Mouse (Mus musculus) megakaryocyte, embryonic 14.5 days (primary cell): ENCODE measurements around the gene Pdlim5. TPM values are rescaled to one million over a fixed set of nuclear protein-coding genes. Genes with fewer than 3 reads are reported as not detected.

Source experiments
- H3K27me3 ChIP-seq: replicated peaks from 2 replicates; pipeline ENCODE3; 2012; ENCODE audit warnings: inconsistent platforms
- H3K36me3 ChIP-seq: replicated peaks from 2 replicates; pipeline ENCODE3; 2012; ENCODE audit warnings: low read length, inconsistent platforms, mixed read lengths
- H3K4me1 ChIP-seq: 2 replicates; pipeline ENCODE4 v1.6.1; 2012; ENCODE audit warnings: inconsistent platforms
- H3K4me3 ChIP-seq: replicated peaks from 2 replicates; pipeline ENCODE3; 2012; ENCODE audit warnings: moderate library complexity, mild to moderate bottlenecking, inconsistent platforms
- H3K9me3 ChIP-seq: 2 replicates; pipeline ENCODE4 v1.6.1; 2012; ENCODE audit warnings: inconsistent platforms
- FLI1 ChIP-seq: IDR thresholded peaks from 2 replicates; pipeline ENCODE4 v1.6.1; 2012; ENCODE audit warnings: low read length, inconsistent platforms, mixed read lengths
- GATA1 ChIP-seq: IDR thresholded peaks from 3 replicates; pipeline ENCODE4 v1.6.1; 2012; ENCODE audit warnings: mixed read lengths, low read length, inconsistent platforms, borderline replicate concordance
- polyA plus RNA-seq: library from polyadenylated mRNA; stranded (reverse); fragments of >175 nt; gene quantifications from 2 replicates; pipeline ENCODE4 v1.2.3, GENCODE M21; 2012; ENCODE audit warnings: low replicate concordance; ENCODE audit not compliant: insufficient read depth

Pdlim5 gene
- polyA plus RNA-seq, 1 experiment: 57.1 TPM

DNA sequence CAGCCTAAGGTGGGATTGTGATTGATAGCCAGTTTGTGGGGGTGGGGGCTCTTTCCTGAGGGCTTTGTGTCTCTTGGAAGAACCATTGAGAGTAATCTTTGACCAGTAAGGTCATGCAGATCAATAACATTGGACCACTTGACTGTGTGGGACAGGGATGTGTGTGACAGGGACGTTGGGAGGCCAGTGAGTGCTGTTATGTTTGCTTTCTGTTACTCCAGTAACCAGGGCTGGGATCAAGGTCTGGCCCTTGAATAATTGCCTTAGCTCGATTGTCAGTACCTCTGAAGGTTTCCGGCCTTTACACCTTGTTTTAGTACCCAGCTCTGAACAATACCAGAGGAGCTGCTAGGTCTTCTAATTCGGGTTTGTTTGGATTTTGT, 39.3 kb upstream of the Pdlim5 start:
- peaks cover 40% of the 10 kb centered on the region for H3K4me1 ChIP-seq
- no peaks in the 10 kb centered on the region for H3K36me3 ChIP-seq
- no peak overlapping the region for H3K4me3 ChIP-seq
- peaks cover 25% of the 10 kb centered on the region for H3K27me3 ChIP-seq
- no peaks in the 10 kb centered on the region for H3K9me3 ChIP-seq
- TF ChIP-seq FLI1 (no peak), GATA1 (no peak)

DNA sequence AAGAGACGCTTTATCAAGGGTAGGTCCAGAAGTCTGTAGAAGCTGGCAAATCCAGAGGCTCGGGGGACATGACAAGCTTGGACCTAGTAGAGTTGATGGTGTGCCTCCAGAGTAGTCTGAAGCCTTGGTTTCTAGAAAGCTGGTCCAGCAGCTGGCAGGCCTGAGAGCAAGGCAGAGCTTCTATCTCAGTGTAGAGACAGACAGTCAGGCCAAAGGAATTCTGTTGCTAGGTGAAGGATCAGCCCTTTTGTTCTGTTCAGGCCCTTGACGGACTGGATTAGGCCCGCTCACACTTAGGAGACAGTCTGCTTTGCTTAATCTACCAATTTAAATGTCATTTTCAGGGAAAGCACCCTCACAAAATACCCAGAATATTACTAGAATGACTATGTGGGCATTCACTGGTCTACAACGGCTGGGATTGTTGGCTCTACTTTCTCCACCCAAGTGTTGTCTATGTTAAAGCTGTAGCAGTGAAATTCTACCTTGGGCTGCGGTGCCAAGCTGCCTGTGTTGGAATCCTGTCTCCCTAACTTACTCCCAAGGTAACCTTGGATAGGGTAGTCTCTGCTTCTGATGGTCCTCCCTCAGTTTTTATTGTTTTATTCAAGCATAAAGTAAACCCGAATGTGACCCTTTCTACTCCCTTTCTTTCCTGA, 38.8 kb upstream of the Pdlim5 start:
- no peak overlapping the region for H3K4me3 ChIP-seq
- H3K36me3 ChIP-seq: no peaks in the 10 kb centered on the region
- TF ChIP-seq GATA1 (no peak), FLI1 (no peak)
- H3K4me1 ChIP-seq: peaks cover 34% of the 10 kb centered on the region
- H3K9me3 ChIP-seq: no peaks in the 10 kb centered on the region
- peaks cover 25% of the 10 kb centered on the region for H3K27me3 ChIP-seq

DNA sequence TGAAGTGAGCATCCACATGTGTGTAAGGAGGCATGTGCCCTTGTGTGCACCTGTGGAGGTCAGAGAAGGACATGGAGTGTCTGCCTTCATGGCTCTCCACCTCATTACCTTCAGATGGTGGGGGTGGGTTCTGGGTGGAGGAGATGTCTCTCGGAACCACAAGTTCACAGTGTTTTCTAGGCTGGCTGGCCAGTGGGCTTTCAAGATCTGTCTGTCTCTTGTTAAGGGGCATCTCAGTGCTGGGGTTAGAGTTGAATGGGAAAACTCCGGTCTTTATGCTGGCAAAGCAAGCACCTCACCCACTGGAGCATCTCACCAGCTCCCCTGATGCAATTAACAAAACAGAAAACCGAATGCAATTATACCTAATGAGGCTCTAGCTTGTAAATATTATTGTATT, 36.0 kb upstream of the Pdlim5 start:
- H3K4me1 ChIP-seq: peaks cover 16% of the 10 kb centered on the region
- no peak for TF ChIP-seq GATA1
- no peak for TF ChIP-seq FLI1

DNA sequence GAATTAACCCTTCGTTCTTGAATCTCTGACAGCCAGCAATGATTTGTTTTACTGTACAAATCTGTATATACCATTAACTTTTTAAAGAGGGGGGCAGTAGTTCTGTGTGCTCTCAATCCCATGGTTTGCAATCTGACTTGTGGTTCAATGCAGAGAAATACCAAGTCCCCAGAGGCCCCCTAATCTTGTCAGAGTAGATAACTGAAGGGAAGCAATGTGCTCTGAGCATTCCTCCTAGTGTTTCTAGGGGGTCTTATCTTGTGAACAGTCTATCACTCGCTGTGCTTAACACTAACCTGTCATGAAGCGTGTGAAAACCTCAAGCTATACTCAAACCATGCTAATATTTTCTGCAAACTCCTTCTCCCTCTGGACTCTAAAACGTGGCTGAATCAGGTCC, 34.6 kb upstream of the Pdlim5 start:
- TF ChIP-seq GATA1 (no peak), FLI1 (no peak)
- Histone ChIP-seq H3K36me3 (no peaks in the 10 kb centered on the region), H3K9me3 (no peaks in the 10 kb centered on the region), H3K4me1 (peaks cover 13% of the 10 kb centered on the region), H3K27me3 (peaks cover 15% of the 10 kb centered on the region), H3K4me3 (no peak overlapping the region)

More for the DNA sequence above, 36.0 kb upstream of the Pdlim5 start:
- Histone ChIP-seq H3K9me3 (no peaks in the 10 kb centered on the region), H3K36me3 (no peaks in the 10 kb centered on the region), H3K27me3 (peaks cover 21% of the 10 kb centered on the region), H3K4me3 (no peak overlapping the region)

DNA sequence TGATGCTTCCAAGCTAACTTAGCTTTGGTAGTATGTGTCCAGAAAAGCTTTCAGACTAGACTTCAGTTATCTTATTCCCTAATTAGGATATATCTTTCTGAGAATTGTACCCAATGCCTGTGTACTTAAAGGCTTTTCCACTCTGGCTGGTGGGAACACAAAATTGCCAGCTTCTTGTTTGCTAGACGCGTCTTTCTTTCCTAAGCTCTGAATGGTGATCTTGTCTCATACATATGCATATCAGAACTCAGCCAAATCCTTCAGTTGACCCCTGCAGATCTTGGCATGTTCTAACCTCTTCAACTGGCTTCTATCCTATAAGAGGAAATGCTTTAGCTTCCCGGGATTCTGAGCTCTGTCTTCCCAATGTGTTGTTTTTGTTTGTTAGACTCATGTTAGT, 31.3 kb upstream of the Pdlim5 start:
- H3K9me3 ChIP-seq: no peaks in the 10 kb centered on the region
- H3K36me3 ChIP-seq: no peaks in the 10 kb centered on the region
- H3K4me3 ChIP-seq: no peak overlapping the region
- peaks cover 5% of the 10 kb centered on the region for H3K27me3 ChIP-seq
- no peak for TF ChIP-seq FLI1
- peaks cover 10% of the 10 kb centered on the region for H3K4me1 ChIP-seq

DNA sequence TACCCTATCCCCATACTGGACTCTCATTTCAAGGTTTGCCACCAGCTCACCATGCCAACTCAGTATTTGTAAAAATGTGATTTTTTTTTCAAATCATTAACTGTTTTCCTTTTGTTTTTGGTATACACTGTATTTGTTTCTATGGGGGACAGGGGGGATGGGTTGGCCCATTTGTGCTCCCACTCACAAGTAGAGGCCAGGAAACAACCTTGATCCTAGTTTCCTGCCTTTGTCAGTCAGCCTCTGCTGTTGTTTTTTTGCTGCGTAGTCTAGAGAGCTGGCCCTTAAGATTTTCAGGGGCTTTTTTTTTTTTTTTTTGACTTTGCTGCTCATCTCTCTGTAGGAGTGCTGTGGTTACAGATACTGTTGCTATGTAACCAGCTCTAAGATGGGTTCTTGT, 28.6 kb upstream of the Pdlim5 start:
- Histone ChIP-seq H3K4me1 (peaks cover 5% of the 10 kb centered on the region; the same call in 1 of the 2 replicates), H3K9me3 (no peaks in the 10 kb centered on the region), H3K27me3 (peaks cover 2% of the 10 kb centered on the region), H3K4me3 (no peak overlapping the region), H3K36me3 (no peaks in the 10 kb centered on the region)
- TF ChIP-seq FLI1 (no peak), GATA1 (no peak)

- no peak overlapping the region for H3K4me3 ChIP-seq
- TF ChIP-seq GATA1 (no peak), FLI1 (no peak)
Measured at GRCm38 (mm10) chr3:142423501-142423917, 28.0 kb upstream of the Pdlim5 start.

GRCm38 (mm10) chr3:142422229-142422628, 26.7 kb upstream of the Pdlim5 start:
- no peaks in the 10 kb centered on the region for H3K9me3 ChIP-seq
- H3K4me3 ChIP-seq: no peak overlapping the region
- H3K4me1 ChIP-seq: peaks cover 5% of the 10 kb centered on the region; the same call in 1 of the 2 replicates
- no peaks in the 10 kb centered on the region for H3K27me3 ChIP-seq
- TF ChIP-seq GATA1 (no peak), FLI1 (no peak)
- H3K36me3 ChIP-seq: no peaks in the 10 kb centered on the region

More at GRCm38 (mm10) chr3:142423501-142423917, 28.0 kb upstream of the Pdlim5 start:
- Histone ChIP-seq H3K9me3 (no peaks in the 10 kb centered on the region), H3K36me3 (no peaks in the 10 kb centered on the region), H3K27me3 (peaks cover 2% of the 10 kb centered on the region), H3K4me1 (peaks cover 5% of the 10 kb centered on the region; the same call in 1 of the 2 replicates)

GRCm38 (mm10) chr3:142421470-142421869, 26.0 kb upstream of the Pdlim5 start:
- no peak for TF ChIP-seq GATA1
- no peak overlapping the region for H3K4me3 ChIP-seq
- peaks cover 5% of the 10 kb centered on the region; the same call in 1 of the 2 replicates for H3K4me1 ChIP-seq
- no peaks in the 10 kb centered on the region for H3K36me3 ChIP-seq
- no peaks in the 10 kb centered on the region for H3K27me3 ChIP-seq
- no peaks in the 10 kb centered on the region for H3K9me3 ChIP-seq

- no peaks in the 10 kb centered on the region for H3K36me3 ChIP-seq
Measured at GRCm38 (mm10) chr3:142417996-142418395, 22.5 kb upstream of the Pdlim5 start.

More at GRCm38 (mm10) chr3:142417996-142418395, 22.5 kb upstream of the Pdlim5 start:
- Histone ChIP-seq H3K4me3 (no peak overlapping the region), H3K9me3 (no peaks in the 10 kb centered on the region), H3K27me3 (no peaks in the 10 kb centered on the region), H3K4me1 (0 out of 2 replicates have a peak, but pooled peaks cover 4% of the 10 kb centered on the region)
- TF ChIP-seq GATA1 (no peak), FLI1 (no peak)
